Mouse (Mus musculus): ENCODE results near the gene Adam15. TPM values are rescaled to one million over a fixed set of nuclear protein-coding genes. Genes with fewer than 3 reads are reported as not detected.

The Adam15 gene
- total RNA-seq, 1 experiment = 56.3 TPM

DNA sequence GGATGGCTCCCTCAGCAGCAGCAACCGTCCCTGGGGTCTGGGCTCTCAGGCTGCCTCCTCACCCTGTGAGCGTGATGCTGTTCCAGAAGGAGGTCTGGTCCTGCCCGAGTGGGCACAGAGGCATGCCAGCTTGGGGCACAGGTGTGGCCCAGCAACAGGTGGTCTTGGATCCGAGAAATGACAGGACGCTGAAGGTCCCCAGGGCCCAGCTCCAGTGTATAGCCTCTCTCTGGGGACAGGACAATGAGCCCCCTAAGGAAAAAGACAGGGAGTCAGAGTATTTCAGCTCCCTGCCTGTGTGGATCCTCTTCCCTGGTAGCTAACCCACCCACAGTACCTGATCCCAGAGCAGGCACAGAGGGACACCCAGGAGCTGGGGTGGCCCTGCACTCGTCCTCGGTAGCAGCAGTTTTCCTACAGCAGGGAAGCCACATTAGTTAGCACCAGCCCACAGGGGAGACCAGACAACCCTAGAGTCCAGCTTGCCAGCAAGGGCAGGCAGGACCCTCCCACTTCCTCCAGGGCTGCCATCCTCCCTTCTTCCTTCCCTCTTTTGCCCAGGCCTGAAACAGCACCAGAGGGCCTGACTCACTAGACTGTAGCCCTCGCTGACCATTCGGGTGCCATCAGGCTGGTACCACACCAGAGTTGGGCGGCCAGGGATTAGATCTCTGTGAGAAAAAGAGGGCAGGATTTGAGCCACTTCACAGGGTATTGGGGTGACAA, 2.8 kb downstream of the Adam15 start:
- peaks cover 19% of the 10 kb centered on the region for H3K36me3 ChIP-seq (ENCODE audit: control insufficient read depth, insufficient read depth, low read length, poor library complexity, severe bottlenecking)
- TF ChIP-seq HCFC1 (IDR thresholded peaks at IDR 0.05; ENCODE audit: borderline replicate concordance, insufficient read depth, low read length) (no peak), ZC3H11A (IDR thresholded peaks at IDR 0.05; ENCODE audit: borderline replicate concordance, low read depth, low read length) (no peak), MAFK (IDR thresholded peaks at IDR 0.05; ENCODE audit: insufficient read depth, low read depth, low read length) (no peak), ZNF384 (IDR thresholded peaks at IDR 0.05; ENCODE audit: low read depth, low read length) (no peak)
- in situ Hi-C loops (cut with MboI; ENCODE audit: low sequenced_read_pairs in 2 of 2, unreplicated experiment in 2 of 2) = no loop called here
- H3K9me3 ChIP-seq (ENCODE audit: control insufficient read depth, insufficient read depth, low read depth, low read length) = no peaks in the 10 kb centered on the region
- H3K4me3 ChIP-seq (ENCODE audit: insufficient read depth in 1 of 2, low read depth in 1 of 2, low read length in 2 of 2, poor library complexity in 1 of 2, severe bottlenecking in 1 of 2) = no peak overlapping the region
- H3K4me1 ChIP-seq (ENCODE audit: control insufficient read depth in 2 of 2, insufficient read depth in 2 of 2, low read length in 2 of 2, poor library complexity in 1 of 2) = peaks cover 4% of the 10 kb centered on the region in 2 experiments; a peak in 1 of 4 replicates
- H3K9ac ChIP-seq (ENCODE audit: insufficient read depth, low read depth, low read length, poor library complexity, severe bottlenecking) = no peak overlapping the region
- no peak overlapping the region for H3K27ac ChIP-seq (ENCODE audit: insufficient read depth, low read depth, low read length, poor library complexity, severe bottlenecking)
- DNase-seq (ENCODE audit: low read depth, low spot score) = no peak

DNA sequence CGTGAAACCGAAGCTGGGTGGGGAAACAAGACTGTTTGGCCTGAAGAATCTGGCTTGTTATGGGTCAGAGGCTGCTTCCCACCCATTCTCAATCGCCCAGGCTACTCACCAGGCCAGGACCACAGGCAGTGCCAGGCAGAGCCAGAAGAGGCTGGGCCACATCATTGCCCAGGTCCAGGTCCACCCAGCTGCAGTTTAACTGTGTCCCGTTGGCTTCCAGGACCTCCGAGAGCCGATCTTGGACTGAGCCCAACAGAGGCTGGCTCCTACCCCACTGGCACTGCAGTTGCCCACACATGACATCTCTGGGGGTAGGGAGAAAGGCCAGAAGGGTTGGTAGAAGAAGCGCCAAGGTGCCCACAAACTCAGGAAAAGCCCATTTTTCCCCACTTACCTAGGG, 6.5 kb downstream of the Adam15 start:
- TF ChIP-seq HCFC1 (IDR thresholded peaks at IDR 0.05; ENCODE audit: borderline replicate concordance, insufficient read depth, low read length) = no peak
- TF ChIP-seq CHD2 (IDR thresholded peaks at IDR 0.05; ENCODE audit: low read depth, low read length) = no peak
- in situ Hi-C loops (cut with MboI; ENCODE audit: low sequenced_read_pairs in 2 of 2, unreplicated experiment in 2 of 2) = no loop called here
- Histone ChIP-seq H3K9me3 (ENCODE audit: control insufficient read depth, insufficient read depth, low read depth, low read length) (no peaks in the 10 kb centered on the region), H3K36me3 (ENCODE audit: control insufficient read depth, insufficient read depth, low read length, poor library complexity, severe bottlenecking) (peaks cover 21% of the 10 kb centered on the region), H3K4me3 (ENCODE audit: insufficient read depth in 1 of 2, low read depth in 1 of 2, low read length in 2 of 2, poor library complexity in 1 of 2, severe bottlenecking in 1 of 2) (no peak overlapping the region), H3K27ac (ENCODE audit: insufficient read depth, low read depth, low read length, poor library complexity, severe bottlenecking) (no peak overlapping the region), H3K9ac (ENCODE audit: insufficient read depth, low read depth, low read length, poor library complexity, severe bottlenecking) (no peak overlapping the region), H3K4me1 (ENCODE audit: control insufficient read depth in 2 of 2, insufficient read depth in 2 of 2, low read length in 2 of 2, poor library complexity in 1 of 2) (peaks cover 2 to 12% of the 10 kb centered on the region in 2 experiments; a peak in 3 of 4 replicates)
- DNase-seq (ENCODE audit: low read depth, low spot score) = no peak

DNA sequence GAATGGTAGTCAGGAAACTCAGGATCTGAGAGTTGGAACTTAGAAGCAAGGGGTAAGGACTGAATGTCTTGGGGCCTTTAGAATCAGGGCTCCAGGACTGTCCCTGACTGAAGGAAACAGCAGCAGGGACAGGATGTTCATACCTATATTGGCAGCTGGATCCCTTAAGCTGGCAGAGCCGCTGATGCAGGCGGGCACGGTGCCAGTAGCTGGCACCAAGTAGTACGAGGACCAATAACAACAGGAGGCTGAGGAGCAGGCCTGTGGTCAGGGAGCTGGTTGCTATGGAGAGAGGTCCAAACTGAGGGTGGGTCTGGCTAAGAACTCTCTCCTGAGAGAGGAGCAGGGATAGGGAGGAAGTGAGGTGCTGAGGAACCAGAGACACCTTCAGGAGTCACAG, 8.0 kb downstream of the Adam15 start:
- H3K4me3 ChIP-seq (ENCODE audit: insufficient read depth in 1 of 2, low read depth in 1 of 2, low read length in 2 of 2, poor library complexity in 1 of 2, severe bottlenecking in 1 of 2) = no peak overlapping the region
- peaks cover 21% of the 10 kb centered on the region for H3K36me3 ChIP-seq (ENCODE audit: control insufficient read depth, insufficient read depth, low read length, poor library complexity, severe bottlenecking)
- no peak overlapping the region for H3K9ac ChIP-seq (ENCODE audit: insufficient read depth, low read depth, low read length, poor library complexity, severe bottlenecking)
- no peak for TF ChIP-seq CHD2 (IDR thresholded peaks at IDR 0.05; ENCODE audit: low read depth, low read length)
- no peak for DNase-seq (ENCODE audit: low read depth, low spot score)
- in situ Hi-C loops (cut with MboI; ENCODE audit: low sequenced_read_pairs in 2 of 2, unreplicated experiment in 2 of 2) = no loop called here
- no peaks in the 10 kb centered on the region for H3K9me3 ChIP-seq (ENCODE audit: control insufficient read depth, insufficient read depth, low read depth, low read length)
- H3K27ac ChIP-seq (ENCODE audit: insufficient read depth, low read depth, low read length, poor library complexity, severe bottlenecking) = no peak overlapping the region
- peaks cover 3 to 12% of the 10 kb centered on the region in 2 experiments; a peak in 3 of 4 replicates for H3K4me1 ChIP-seq (ENCODE audit: control insufficient read depth in 2 of 2, insufficient read depth in 2 of 2, low read length in 2 of 2, poor library complexity in 1 of 2)

DNA sequence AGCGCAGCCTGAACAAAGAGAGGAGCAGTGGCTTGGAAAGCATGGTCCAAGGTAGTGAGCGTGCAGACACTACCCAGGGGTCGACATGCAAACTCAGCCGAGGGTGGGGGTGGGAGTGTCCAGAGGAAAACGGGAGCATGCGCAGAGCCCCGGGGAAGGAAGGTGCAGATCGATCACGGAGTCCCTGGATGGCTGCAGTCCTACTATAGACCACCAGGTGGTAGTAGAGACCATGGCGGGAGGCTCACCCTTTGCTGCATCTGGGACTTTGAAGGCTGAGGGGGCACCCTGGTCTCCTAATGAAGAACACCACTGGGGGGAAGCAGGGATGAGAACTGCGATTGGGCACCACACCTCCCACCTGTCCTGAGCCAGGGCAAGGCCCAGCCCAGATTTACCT, 9.3 kb downstream of the Adam15 start:
- Histone ChIP-seq H3K4me1 (ENCODE audit: control insufficient read depth in 2 of 2, insufficient read depth in 2 of 2, low read length in 2 of 2, poor library complexity in 1 of 2) (peaks cover 3 to 12% of the 10 kb centered on the region in 2 experiments; a peak in 3 of 4 replicates), H3K36me3 (ENCODE audit: control insufficient read depth, insufficient read depth, low read length, poor library complexity, severe bottlenecking) (peaks cover 21% of the 10 kb centered on the region), H3K27ac (ENCODE audit: insufficient read depth, low read depth, low read length, poor library complexity, severe bottlenecking) (no peak overlapping the region), H3K4me3 (ENCODE audit: insufficient read depth in 1 of 2, low read depth in 1 of 2, low read length in 2 of 2, poor library complexity in 1 of 2, severe bottlenecking in 1 of 2) (peak overlapping the region; percentile 8 to 55; a peak in 3 of 4 replicates), H3K9ac (ENCODE audit: insufficient read depth, low read depth, low read length, poor library complexity, severe bottlenecking) (no peak overlapping the region), H3K9me3 (ENCODE audit: control insufficient read depth, insufficient read depth, low read depth, low read length) (no peaks in the 10 kb centered on the region)
- in situ Hi-C loops (cut with MboI; ENCODE audit: low sequenced_read_pairs in 2 of 2, unreplicated experiment in 2 of 2) = no loop called here
- TF ChIP-seq HCFC1 (IDR thresholded peaks at IDR 0.05; ENCODE audit: borderline replicate concordance, insufficient read depth, low read length) (peak; percentile 44; the same call in 1 of the 2 replicates), CHD2 (IDR thresholded peaks at IDR 0.05; ENCODE audit: low read depth, low read length) (no peak), ZC3H11A (IDR thresholded peaks at IDR 0.05; ENCODE audit: borderline replicate concordance, low read depth, low read length) (peak; percentile 66; the same call in 1 of the 2 replicates), MAFK (IDR thresholded peaks at IDR 0.05; ENCODE audit: insufficient read depth, low read depth, low read length) (no peak), ZNF384 (IDR thresholded peaks at IDR 0.05; ENCODE audit: low read depth, low read length) (no peak)
- peak; percentile 91 for DNase-seq (ENCODE audit: low read depth, low spot score)

DNA sequence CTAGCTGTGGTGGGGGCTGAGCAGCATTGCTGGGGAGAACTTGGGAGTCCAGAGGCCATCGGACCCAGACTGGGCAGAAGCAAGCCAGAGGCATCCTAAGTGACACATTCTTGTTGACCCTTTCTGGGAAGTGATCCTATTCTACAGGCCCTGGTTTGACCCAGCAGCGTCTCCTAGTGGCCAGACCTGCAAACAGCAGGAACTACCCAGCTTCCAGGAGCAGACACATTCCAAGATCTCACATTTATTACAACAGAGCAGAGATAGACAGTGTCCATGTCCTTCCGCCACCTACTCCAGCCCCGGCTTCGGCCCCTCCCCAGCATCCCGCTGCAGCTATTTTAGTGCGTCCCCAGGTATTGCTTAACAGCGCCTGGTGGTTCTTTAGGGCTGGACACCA, 10.4 kb downstream of the Adam15 start:
- peaks cover 19% of the 10 kb centered on the region for H3K36me3 ChIP-seq (ENCODE audit: control insufficient read depth, insufficient read depth, low read length, poor library complexity, severe bottlenecking)
- TF ChIP-seq HCFC1 (IDR thresholded peaks at IDR 0.05; ENCODE audit: borderline replicate concordance, insufficient read depth, low read length) = no peak
- no peak for TF ChIP-seq ZC3H11A (IDR thresholded peaks at IDR 0.05; ENCODE audit: borderline replicate concordance, low read depth, low read length)
- TF ChIP-seq CHD2 (IDR thresholded peaks at IDR 0.05; ENCODE audit: low read depth, low read length) = no peak
- no peak for TF ChIP-seq ZNF384 (IDR thresholded peaks at IDR 0.05; ENCODE audit: low read depth, low read length)
- TF ChIP-seq MAFK (IDR thresholded peaks at IDR 0.05; ENCODE audit: insufficient read depth, low read depth, low read length) = no peak
- H3K9ac ChIP-seq (ENCODE audit: insufficient read depth, low read depth, low read length, poor library complexity, severe bottlenecking) = no peak overlapping the region
- DNase-seq (ENCODE audit: low read depth, low spot score) = peak; percentile 89
- H3K4me3 ChIP-seq (ENCODE audit: insufficient read depth in 1 of 2, low read depth in 1 of 2, low read length in 2 of 2, poor library complexity in 1 of 2, severe bottlenecking in 1 of 2) = no peak overlapping the region
- H3K27ac ChIP-seq (ENCODE audit: insufficient read depth, low read depth, low read length, poor library complexity, severe bottlenecking) = no peak overlapping the region
- in situ Hi-C loops (cut with MboI; ENCODE audit: low sequenced_read_pairs in 2 of 2, unreplicated experiment in 2 of 2) = no loop called here
- peaks cover 3 to 12% of the 10 kb centered on the region in 2 experiments; a peak in 3 of 4 replicates for H3K4me1 ChIP-seq (ENCODE audit: control insufficient read depth in 2 of 2, insufficient read depth in 2 of 2, low read length in 2 of 2, poor library complexity in 1 of 2)
- H3K9me3 ChIP-seq (ENCODE audit: control insufficient read depth, insufficient read depth, low read depth, low read length) = no peaks in the 10 kb centered on the region

All from ES-E14 (cell line).